Mouse (Mus musculus) intestine, postnatal 0 days (tissue): ENCODE data around the gene Zfp664. TPM values are rescaled to one million over a fixed set of nuclear protein-coding genes. Genes with fewer than 3 reads are reported as not detected.

Experiments
- ATAC-seq: fragments of 200-750 bp; cut with Nextera tagmentation; 2 replicates; pipeline ENCODE4 v1.8.0; 2017; ENCODE audit warnings: mild to moderate bottlenecking, moderate TSS enrichment, moderate library complexity
- H3K27ac ChIP-seq: fragments of 300-500 bp; sonication (generic); 2 replicates; pipeline ENCODE4 v1.5.1; 2014; ENCODE audit warnings: mild to moderate bottlenecking, low read depth, low read length, moderate library complexity
- H3K27me3 ChIP-seq: fragments of 300-500 bp; sonication (generic); replicated peaks from 2 replicates; pipeline ENCODE4 v1.6.1; 2014; ENCODE audit warnings: low read length, mixed read lengths; ENCODE audit not compliant: control insufficient read depth, insufficient read depth
- H3K36me3 ChIP-seq: fragments of 300-500 bp; sonication (generic); 2 replicates; pipeline ENCODE4 v1.6.1; 2014; ENCODE audit warnings: mild to moderate bottlenecking, moderate library complexity; ENCODE audit not compliant: control insufficient read depth, insufficient read depth
- H3K4me1 ChIP-seq: fragments of 300-500 bp; sonication (generic); replicated peaks from 2 replicates; pipeline ENCODE4 v1.6.1; 2014; ENCODE audit warnings: antibody characterized with exemption, low read length, mixed read lengths; ENCODE audit not compliant: control insufficient read depth, insufficient read depth
- H3K4me2 ChIP-seq: fragments of 300-500 bp; sonication (generic); replicated peaks from 2 replicates; pipeline ENCODE4 v1.6.1; 2014; ENCODE audit warnings: low read depth, mild to moderate bottlenecking, moderate library complexity
- H3K4me3 ChIP-seq: fragments of 300-500 bp; sonication (generic); 2 replicates; pipeline ENCODE4 v1.5.1; 2014; ENCODE audit warnings: low read depth, low read length
- H3K9ac ChIP-seq: fragments of 300-500 bp; sonication (generic); 2 replicates; pipeline ENCODE4 v1.6.1; 2014; ENCODE audit warnings: mild to moderate bottlenecking, low read depth, low read length
- H3K9me3 ChIP-seq: fragments of 300-500 bp; sonication (generic); 2 replicates; pipeline ENCODE4 v1.6.1; 2016; ENCODE audit warnings: mixed run types; ENCODE audit not compliant: control insufficient read depth
- CTCF ChIP-seq: sonication (generic); IDR thresholded peaks from 2 replicates; pipeline ENCODE4 v1.5.1; 2016; ENCODE audit warnings: low read depth, mild to moderate bottlenecking, control low read depth, antibody characterized with exemption, moderate library complexity
- WGBS: fragments of 180-500 bp; shearing (Covaris S2); extraction: QIAGEN DNeasy Blood & Tissue Kit; methylation state at CpG from one replicate; pipeline ENCODE4 v1.1.7; 2014; 5-methylcytosine and 5-hydroxymethylcytosine counted together
- polyA plus RNA-seq: library from polyadenylated mRNA; unstranded; fragments of >200 nt; fragmentation: Nextera tagmentation; extraction: Ambion mirVana; gene quantifications from 2 replicates; pipeline ENCODE4 v1.2.1, GENCODE M21; 2015

Gene Zfp664
- polyA plus RNA-seq, 1 experiment from 2014 or later = 36.7 TPM

DNA sequence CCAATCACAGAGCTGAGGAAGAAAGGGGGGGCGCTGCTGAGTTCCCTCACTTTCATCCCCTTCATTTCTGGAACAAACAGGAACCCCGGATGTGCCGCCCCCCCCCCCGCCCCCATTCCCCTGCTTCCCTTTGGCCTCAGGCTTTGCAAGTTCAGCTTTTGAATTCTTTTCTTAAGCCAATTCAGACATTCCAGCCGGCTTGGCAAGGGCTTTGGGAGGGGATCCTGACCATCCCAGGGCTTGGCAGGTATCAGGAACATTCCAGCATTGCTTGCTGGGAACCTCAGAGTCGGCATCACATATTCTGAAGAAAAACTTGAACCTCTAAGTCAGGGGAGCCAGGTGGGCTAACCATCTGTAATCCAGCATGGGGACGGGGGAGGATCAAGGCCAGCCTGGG is 49.8 kb downstream of the Zfp664 start:
- no peak for ATAC-seq

DNA sequence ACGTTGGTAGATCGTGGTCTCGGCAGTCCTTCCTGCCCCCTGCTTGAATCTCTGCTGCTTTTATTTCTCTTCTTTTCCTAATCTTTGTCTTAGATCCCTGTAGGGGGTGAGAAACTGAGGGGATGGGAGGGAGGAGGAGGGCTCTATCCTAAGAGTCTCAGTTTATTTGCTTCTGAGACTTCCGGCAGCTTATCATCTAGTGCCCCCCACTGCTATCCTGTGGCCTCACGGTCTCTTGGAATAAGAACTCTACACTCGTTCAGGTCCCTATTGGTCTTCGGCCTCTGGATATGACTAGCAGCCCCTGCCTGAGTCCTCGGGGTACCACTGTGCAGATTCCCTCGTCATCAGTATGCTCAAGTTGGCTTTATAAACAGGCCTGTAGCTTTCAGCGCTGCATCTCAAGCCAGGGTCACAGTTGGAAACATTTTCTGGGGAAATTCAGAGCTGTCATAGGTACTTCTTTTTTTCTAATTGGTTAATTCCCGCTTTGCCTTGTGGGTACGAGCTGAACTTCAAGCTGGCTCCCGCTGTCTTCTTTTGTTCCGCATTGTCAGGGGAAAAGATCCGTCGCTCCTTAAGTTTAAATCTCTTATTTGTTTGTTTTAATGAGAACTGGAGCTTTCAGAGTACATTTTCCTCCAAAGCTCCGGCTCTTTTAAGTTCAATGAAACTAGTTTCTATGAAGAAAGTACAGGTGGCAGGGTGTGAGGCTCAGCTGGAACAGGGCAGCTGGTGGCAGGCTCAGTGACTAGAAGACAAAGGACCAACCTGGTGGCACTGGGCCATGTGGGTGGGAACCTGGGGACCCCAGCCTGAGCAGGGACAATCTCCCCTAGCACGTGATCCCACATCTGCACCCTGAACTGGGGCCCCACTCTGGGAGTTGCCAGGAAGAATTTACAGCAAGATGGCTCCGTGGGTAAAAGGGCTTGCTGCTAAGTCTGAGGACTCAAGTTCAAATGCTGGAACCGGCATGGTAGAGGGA is 50.7 kb downstream of the Zfp664 start:
- TF ChIP-seq CTCF = no peak

More for the DNA sequence above, 49.8 kb downstream of the Zfp664 start:
- no peak overlapping the region for H3K27ac ChIP-seq
- H3K27me3 ChIP-seq = 0 out of 2 replicates have a peak, but pooled peaks cover 3% of the 10 kb centered on the region
- no peaks in the 10 kb centered on the region for H3K4me1 ChIP-seq
- 57% methylated on average over 7 of the region's 7 CpGs for WGBS
- H3K36me3 ChIP-seq = no peaks in the 10 kb centered on the region
- no peak overlapping the region for H3K4me2 ChIP-seq
- H3K4me3 ChIP-seq = no peak overlapping the region
- TF ChIP-seq CTCF = no peak
- no peaks in the 10 kb centered on the region for H3K9me3 ChIP-seq
- no peak overlapping the region for H3K9ac ChIP-seq

DNA sequence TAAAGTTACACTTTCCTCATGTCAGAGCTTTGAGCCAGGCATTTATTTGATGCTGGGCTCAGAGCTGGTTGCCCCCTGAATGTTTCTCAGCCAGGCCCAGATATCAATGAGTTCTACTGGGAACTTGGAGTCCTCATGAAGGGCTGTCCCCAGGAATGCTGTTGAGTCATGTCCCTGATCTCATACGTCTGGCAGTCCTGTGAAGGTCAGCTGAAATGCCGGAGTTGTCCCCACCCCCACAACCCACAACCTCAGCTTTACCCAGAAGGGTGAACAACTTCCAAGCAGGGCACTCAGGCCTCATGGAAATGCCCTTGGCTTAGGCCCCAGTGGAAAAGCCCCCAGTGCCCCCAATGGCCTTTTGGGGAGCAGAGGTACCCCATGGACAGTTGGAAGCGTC is 57.3 kb downstream of the Zfp664 start:
- Histone ChIP-seq H3K27me3 (no peaks in the 10 kb centered on the region), H3K4me1 (no peaks in the 10 kb centered on the region), H3K27ac (no peak overlapping the region), H3K4me2 (no peak overlapping the region), H3K9me3 (no peaks in the 10 kb centered on the region), H3K36me3 (no peaks in the 10 kb centered on the region), H3K4me3 (no peak overlapping the region), H3K9ac (no peak overlapping the region)
- ATAC-seq = no peak
- TF ChIP-seq CTCF = no peak
- WGBS = 72% methylated on average over 3 of the region's 3 CpGs

More for the DNA sequence above, 50.7 kb downstream of the Zfp664 start:
- H3K4me1 ChIP-seq = no peaks in the 10 kb centered on the region
- H3K4me2 ChIP-seq = no peak overlapping the region
- no peak overlapping the region for H3K27ac ChIP-seq
- H3K4me3 ChIP-seq = no peak overlapping the region
- H3K27me3 ChIP-seq = 0 out of 2 replicates have a peak, but pooled peaks cover 3% of the 10 kb centered on the region
- WGBS = 57% methylated on average over 20 of the region's 20 CpGs
- no peak overlapping the region for H3K9ac ChIP-seq
- no peaks in the 10 kb centered on the region for H3K36me3 ChIP-seq
- no peaks in the 10 kb centered on the region for H3K9me3 ChIP-seq
- ATAC-seq = no peak

DNA sequence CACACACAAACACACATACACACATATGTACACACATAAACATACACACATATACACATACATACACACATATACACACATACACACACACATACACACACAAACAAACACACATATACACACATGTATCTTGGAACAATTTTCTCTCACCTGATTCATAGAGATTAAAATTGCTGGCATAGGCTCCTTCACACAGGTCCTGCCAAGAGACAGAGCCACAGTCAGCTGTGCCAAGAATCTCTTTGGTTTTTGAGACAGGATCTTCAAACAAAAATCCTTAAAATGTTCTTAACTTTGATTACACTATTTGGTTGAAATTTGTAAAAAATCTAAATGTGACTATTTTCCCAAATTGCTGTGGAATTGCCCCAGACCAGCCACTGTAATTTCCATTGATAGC is 58.9 kb downstream of the Zfp664 start:
- H3K9me3 ChIP-seq = no peaks in the 10 kb centered on the region
- H3K36me3 ChIP-seq = no peaks in the 10 kb centered on the region
- no peak for TF ChIP-seq CTCF
- H3K27ac ChIP-seq = no peak overlapping the region
- no peak for ATAC-seq
- no peak overlapping the region for H3K4me3 ChIP-seq
- no peak overlapping the region for H3K4me2 ChIP-seq
- no peaks in the 10 kb centered on the region for H3K4me1 ChIP-seq
- H3K9ac ChIP-seq = no peak overlapping the region
- no peaks in the 10 kb centered on the region for H3K27me3 ChIP-seq

DNA sequence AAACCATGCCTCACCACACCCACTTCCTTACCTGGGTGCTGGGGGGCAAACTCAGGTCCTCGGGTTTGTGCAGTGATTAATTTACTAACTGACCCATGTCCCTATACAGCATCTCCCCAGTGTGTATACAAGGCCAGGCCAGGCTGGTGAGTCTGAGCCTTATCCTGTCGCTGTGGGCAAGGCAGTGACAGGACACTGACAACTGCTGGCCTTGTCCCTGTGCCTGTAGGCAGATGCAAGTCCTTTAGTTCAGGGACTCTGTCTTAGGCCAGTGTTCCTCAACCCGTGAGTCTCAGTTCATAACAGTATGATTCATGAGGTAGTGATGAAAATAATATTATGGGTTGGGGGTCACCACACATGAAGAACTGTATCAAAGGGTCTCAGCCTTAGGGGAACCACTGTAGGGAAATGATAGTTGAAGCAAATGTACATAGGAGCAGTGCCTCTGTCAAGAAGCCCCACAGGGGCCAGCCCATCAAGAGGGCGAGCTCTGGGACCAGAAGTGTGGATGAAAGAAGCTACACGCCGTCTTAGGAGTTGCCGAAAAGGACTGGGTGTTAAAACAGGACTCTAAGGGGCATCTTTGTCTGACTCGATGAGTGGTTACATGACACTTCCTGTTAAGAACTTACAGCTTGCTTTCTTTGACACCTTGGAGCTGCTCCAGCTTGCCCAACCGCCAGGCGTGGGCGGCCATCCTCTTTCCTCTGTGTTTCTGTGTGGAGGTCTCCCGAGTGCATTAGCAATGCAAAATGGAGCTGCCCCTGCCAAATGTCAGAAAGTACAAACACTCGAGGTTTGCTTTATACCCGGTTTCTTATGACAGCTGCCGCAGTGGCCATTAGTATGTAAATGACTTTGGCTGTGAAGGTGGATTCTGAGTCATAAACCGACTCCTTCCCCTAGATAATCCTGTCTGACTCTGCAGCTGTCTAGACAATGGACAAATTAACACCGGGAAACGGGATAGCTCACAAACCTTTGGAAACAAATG is 60.2 kb downstream of the Zfp664 start:
- no peak overlapping the region for H3K9ac ChIP-seq
- H3K4me3 ChIP-seq = no peak overlapping the region
- no peaks in the 10 kb centered on the region for H3K4me1 ChIP-seq
- no peak overlapping the region for H3K27ac ChIP-seq
- H3K9me3 ChIP-seq = no peaks in the 10 kb centered on the region
- no peaks in the 10 kb centered on the region for H3K27me3 ChIP-seq
- no peaks in the 10 kb centered on the region for H3K36me3 ChIP-seq
- no peak for TF ChIP-seq CTCF
- WGBS = 36% methylated on average over 18 of the region's 18 CpGs
- ATAC-seq = no peak
- H3K4me2 ChIP-seq = no peak overlapping the region
